Mouse (Mus musculus) thymus, adult 2 months (tissue): ENCODE measurements at regions not wholly inside any gene's neighbourhood (a gene's known extent, or its start where the extent isn't known, plus 50 kb on each side); places are given as distances from the start of the nearest gene placed in this dataset.

ENCODE experiments used
- DNase-seq: peaks from one replicate; pipeline ENCODE4 v3.0.0; 2021
- H3K27ac ChIP-seq: fragments of 200-500 bp; 2 replicates; pipeline ENCODE4 v1.5.1; 2012; ENCODE audit warnings: low read length, control low read depth; ENCODE audit not compliant: control insufficient read depth, insufficient read depth
- H3K27me3 ChIP-seq: fragments of 200-500 bp; 2 replicates; pipeline ENCODE4 v1.6.1; 2012; ENCODE audit warnings: mild to moderate bottlenecking, low read length, moderate library complexity, mixed read lengths; ENCODE audit not compliant: control insufficient read depth, insufficient read depth
- H3K36me3 ChIP-seq: fragments of 200-500 bp; 2 replicates; pipeline ENCODE4 v1.6.1; 2012; ENCODE audit warnings: mild to moderate bottlenecking, low read length, moderate library complexity; ENCODE audit not compliant: control insufficient read depth, insufficient read depth
- H3K4me1 ChIP-seq: fragments of 200-500 bp; replicated peaks from 2 replicates; pipeline ENCODE4 v1.6.1; 2012; ENCODE audit warnings: low read length; ENCODE audit not compliant: control insufficient read depth, insufficient read depth
- H3K4me3 ChIP-seq: fragments of 200-500 bp; 2 replicates; pipeline ENCODE4 v1.5.1; 2012; ENCODE audit warnings: mild to moderate bottlenecking, low read length, control low read depth, moderate library complexity; ENCODE audit not compliant: control insufficient read depth, insufficient read depth
- CTCF ChIP-seq: fragments of 200-500 bp; IDR thresholded peaks from 2 replicates; pipeline ENCODE4 v1.5.1; 2012; ENCODE audit warnings: mild to moderate bottlenecking, control low read depth, low read length, moderate library complexity, borderline replicate concordance; ENCODE audit not compliant: control insufficient read depth, poor library complexity, insufficient read depth; ENCODE audit errors: extremely low read depth
- POLR2A ChIP-seq: fragments of 200-500 bp; IDR thresholded peaks from 2 replicates; pipeline ENCODE4 v1.6.1; 2012; ENCODE audit warnings: mild to moderate bottlenecking, low read length, control low read depth, moderate library complexity; ENCODE audit not compliant: control insufficient read depth, poor library complexity, insufficient read depth; ENCODE audit errors: extremely low read depth
- WGBS: fragments of 180-500 bp; shearing (Covaris S2); methylation state at CpG from one replicate; pipeline ENCODE4 v1.1.7; 2018; 5-methylcytosine and 5-hydroxymethylcytosine counted together

GRCm38 (mm10) chr14:46706462-46706861 is 53.9 kb upstream of the Cdkn3 start:
- no peak overlapping the region for H3K27ac ChIP-seq

DNA sequence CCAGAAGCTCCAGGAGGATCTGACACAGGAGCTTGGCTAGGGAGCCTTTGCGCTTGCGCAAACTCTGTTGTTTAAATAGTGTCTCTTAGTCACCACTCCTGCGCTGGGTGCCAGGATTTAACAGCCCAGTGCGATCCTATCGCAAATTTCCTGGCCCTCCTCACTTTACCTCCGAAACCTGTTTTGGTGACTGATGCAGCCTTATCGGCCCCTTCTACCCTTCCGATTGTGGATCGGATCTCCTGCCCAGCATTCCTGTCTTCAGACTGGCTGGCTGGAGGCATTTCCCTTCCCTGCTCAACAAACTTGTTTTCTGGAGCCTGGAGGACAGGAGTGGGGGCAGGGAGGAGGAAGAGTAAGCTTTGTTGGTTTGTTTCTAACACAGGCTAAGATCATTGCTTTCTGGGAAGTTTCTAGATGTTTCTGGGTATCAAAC is 56.0 kb upstream of the Cdkn3 start:
- no peak overlapping the region for H3K4me3 ChIP-seq
- 45% methylated on average over 9 of the region's 9 CpGs for whole genome bisulfite sequencing
- no peak for DNase-seq
- no peak overlapping the region for H3K27ac ChIP-seq
- H3K27me3 ChIP-seq: no peaks in the 10 kb centered on the region
- H3K36me3 ChIP-seq: no peaks in the 10 kb centered on the region
- H3K4me1 ChIP-seq: no peaks in the 10 kb centered on the region
- TF ChIP-seq CTCF (no peak), POLR2A (no peak)

More at GRCm38 (mm10) chr14:46706462-46706861, 53.9 kb upstream of the Cdkn3 start:
- DNase-seq: no peak
- no peak for TF ChIP-seq POLR2A
- TF ChIP-seq CTCF: no peak
- Histone ChIP-seq H3K36me3 (no peaks in the 10 kb centered on the region), H3K27me3 (no peaks in the 10 kb centered on the region), H3K4me3 (no peak overlapping the region), H3K4me1 (no peaks in the 10 kb centered on the region)
- WGBS: 91% methylated on average over 4 of the region's 4 CpGs

DNA sequence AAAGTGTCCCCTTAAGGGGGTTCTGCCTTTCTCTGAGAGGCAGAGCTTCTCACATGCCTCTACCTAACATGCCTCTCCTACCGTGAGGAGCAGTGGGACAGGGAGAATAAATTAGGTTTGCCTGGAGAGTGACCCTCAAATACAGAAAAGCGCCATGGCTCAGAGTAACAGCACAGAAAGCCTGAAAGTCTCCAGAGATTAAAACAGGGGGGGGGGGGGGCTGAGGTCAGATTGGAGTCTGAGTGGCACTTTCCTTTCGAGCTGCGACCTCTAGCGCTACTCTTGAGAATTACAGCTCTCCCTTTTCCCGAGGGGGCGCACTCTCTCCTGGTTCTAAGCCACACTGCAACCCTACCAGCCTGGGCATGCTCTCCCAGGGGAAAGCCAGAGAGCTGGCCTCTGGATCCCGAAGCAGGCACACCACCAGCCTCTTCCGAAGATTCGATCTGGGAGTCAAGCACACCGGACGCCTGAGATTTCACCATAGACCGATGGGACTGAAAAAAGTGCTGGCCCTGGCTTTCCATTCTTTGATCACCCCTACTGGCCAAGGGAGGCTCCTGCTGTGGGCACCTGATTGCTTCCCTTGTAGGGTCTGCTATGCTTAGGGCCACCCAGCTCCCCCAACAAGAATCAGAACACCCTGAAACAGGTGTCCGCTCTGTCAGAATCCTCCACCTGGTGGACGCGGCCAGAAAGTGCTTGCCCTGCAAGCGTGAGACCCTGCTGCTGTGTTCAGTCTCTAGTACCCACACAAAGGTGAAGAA is 57.5 kb upstream of the Cdkn3 start:
- TF ChIP-seq CTCF (peak; percentile 59; the same call in 1 of the 2 replicates), POLR2A (no peak)
- WGBS: 42% methylated on average over 17 of the region's 17 CpGs

GRCm38 (mm10) chr14:46692571-46692970 is 67.8 kb upstream of the Cdkn3 start:
- H3K27ac ChIP-seq: no peak overlapping the region
- H3K4me3 ChIP-seq: no peak overlapping the region
- no peaks in the 10 kb centered on the region for H3K4me1 ChIP-seq
- no peak for TF ChIP-seq POLR2A
- no peak for TF ChIP-seq CTCF
- H3K27me3 ChIP-seq: no peaks in the 10 kb centered on the region
- H3K36me3 ChIP-seq: no peaks in the 10 kb centered on the region
- no peak for DNase-seq
- 93% methylated on average over 7 of the region's 7 CpGs for WGBS

More for the DNA sequence above, 57.5 kb upstream of the Cdkn3 start:
- no peaks in the 10 kb centered on the region for H3K4me1 ChIP-seq
- H3K27me3 ChIP-seq: no peaks in the 10 kb centered on the region
- H3K4me3 ChIP-seq: no peak overlapping the region
- no peaks in the 10 kb centered on the region for H3K36me3 ChIP-seq
- no peak overlapping the region for H3K27ac ChIP-seq
- peak; percentile 35 for DNase-seq

DNA sequence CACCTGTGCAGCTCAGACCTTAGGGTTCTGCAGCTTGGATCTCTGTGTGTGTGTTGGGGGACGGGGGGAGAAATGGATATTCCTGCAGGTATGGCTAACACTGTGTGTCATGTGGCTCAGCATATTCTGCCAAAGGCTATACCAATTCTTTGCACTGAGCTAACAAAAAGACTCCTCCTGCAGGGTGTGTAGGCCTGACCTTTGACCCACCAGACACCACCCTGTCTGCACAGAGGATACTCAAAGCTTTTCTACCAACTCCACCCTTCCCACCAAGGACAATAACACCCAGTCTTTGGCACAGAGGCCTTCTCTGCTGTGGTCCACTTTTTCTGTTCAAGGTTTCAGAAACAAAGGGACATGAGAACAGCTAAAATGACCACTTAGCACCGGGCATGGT is 68.3 kb upstream of the Cdkn3 start:
- no peak overlapping the region for H3K4me3 ChIP-seq
- H3K27me3 ChIP-seq: no peaks in the 10 kb centered on the region
- no peaks in the 10 kb centered on the region for H3K4me1 ChIP-seq
- TF ChIP-seq CTCF (no peak), POLR2A (no peak)
- WGBS: 97% methylated on average over 2 of the region's 2 CpGs
- DNase-seq: no peak
- no peaks in the 10 kb centered on the region for H3K36me3 ChIP-seq
- no peak overlapping the region for H3K27ac ChIP-seq

- Histone ChIP-seq H3K36me3 (no peaks in the 10 kb centered on the region), H3K27ac (no peak overlapping the region), H3K4me1 (no peaks in the 10 kb centered on the region), H3K27me3 (no peaks in the 10 kb centered on the region), H3K4me3 (no peak overlapping the region)
- 14% methylated on average over 6 of the region's 6 CpGs for whole genome bisulfite sequencing
- no peak for DNase-seq
- no peak for TF ChIP-seq CTCF
- no peak for TF ChIP-seq POLR2A
These were observed 77.6 kb upstream of the Cdkn3 start for GRCm38 (mm10) chr14:46682728-46683127.
